Comparison of ENCODE assay signal across 8 mouse cellular contexts in genomic region chr2:70538283-70538682, GRCm38 (mm10). TPM values are rescaled to one million over a fixed set of nuclear protein-coding genes. Genes with fewer than 3 reads are reported as not detected.
DNase-seq lines count a peak whose midpoint lies in the region; ATAC-seq and TF ChIP-seq lines count a peak whose summit lies in the region.
"Not testable (repeated sequence)": the region's sequence is repeated elsewhere in the genome, so short reads cannot be mapped to it uniquely, and the experiment has no call there.

No protein-coding gene starts in this region.

- not testable (repeated sequence) for H3K4me3 ChIP-seq in heart, embryonic 10.5 days; liver, adult 2 months (ENCODE audit: insufficient read depth, low read depth, low read length); midbrain, embryonic 14.5 days (replicated peaks; ENCODE audit: low read depth, low read length); testis, adult 2 months (ENCODE audit: control insufficient read depth, low read depth, low read length)

- not testable (repeated sequence) for H3K4me2 ChIP-seq in midbrain, embryonic 14.5 days (ENCODE audit: low read length)

- not testable (repeated sequence) for TF ChIP-seq POLR2A in liver, adult 2 months (IDR thresholded peaks at IDR 0.05; ENCODE audit: extremely low read depth, insufficient read depth, low read length); testis, adult 2 months (IDR thresholded peaks at IDR 0.05; ENCODE audit: control insufficient read depth, low read depth, low read length)

- not testable (repeated sequence) for ATAC-seq in midbrain, embryonic 14.5 days (ENCODE audit: low FRiP score, low TSS enrichment)

- H3K9ac ChIP-seq in liver, adult 2 months (ENCODE audit: low read depth, low read length); midbrain, embryonic 14.5 days (replicated peaks; ENCODE audit: low read length): not testable (repeated sequence)

- WGBS in heart, embryonic 10.5 days = 40% methylated on average over 7 of the region's 7 CpGs
- 32% methylated on average over 7 of the region's 7 CpGs for WGBS in liver, adult 2 months
- 42% methylated on average over 7 of the region's 7 CpGs for WGBS in midbrain, embryonic 14.5 days

- H3K9me3 ChIP-seq in heart, embryonic 10.5 days; midbrain, embryonic 14.5 days (ENCODE audit: control insufficient read depth, low read length): not testable (repeated sequence)

- not testable (repeated sequence) for H3K79me2 ChIP-seq in liver, adult 2 months (ENCODE audit: control insufficient read depth, insufficient read depth, low read length)

- TF ChIP-seq CTCF in liver, adult 2 months (IDR thresholded peaks at IDR 0.05; ENCODE audit: low read depth, low read length) = peak; percentile 72
- peak; percentile 53; the same call in 1 of the 2 replicates for TF ChIP-seq CTCF in testis, adult 2 months (IDR thresholded peaks at IDR 0.05; ENCODE audit: control insufficient read depth, insufficient read depth, insufficient replicate concordance, low read depth, low read length)

- not testable (repeated sequence) for H3K4me1 ChIP-seq in heart, embryonic 10.5 days; liver, adult 2 months (ENCODE audit: control insufficient read depth, insufficient read depth, low read length); midbrain, embryonic 14.5 days (ENCODE audit: control insufficient read depth, insufficient read depth, low read length); testis, adult 2 months (ENCODE audit: control insufficient read depth, insufficient read depth, low read length)

- H3K36me3 ChIP-seq in heart, embryonic 10.5 days; liver, adult 2 months (ENCODE audit: control insufficient read depth, insufficient read depth, low read length); midbrain, embryonic 14.5 days (ENCODE audit: control insufficient read depth, insufficient read depth, low read length); testis, adult 2 months (ENCODE audit: control insufficient read depth, insufficient read depth, low read length): not testable (repeated sequence)

- H3K27ac ChIP-seq in heart, embryonic 10.5 days; liver, adult 2 months (replicated peaks; ENCODE audit: insufficient read depth, low read depth, low read length); midbrain, embryonic 14.5 days (replicated peaks; ENCODE audit: low read depth, low read length); testis, adult 2 months (ENCODE audit: control insufficient read depth, insufficient read depth, low read depth, low read length): not testable (repeated sequence)

- H3K27me3 ChIP-seq in heart, embryonic 10.5 days (ENCODE audit: insufficient read depth, poor library complexity, severe bottlenecking); liver, adult 2 months (ENCODE audit: control insufficient read depth, insufficient read depth, low read length); midbrain, embryonic 14.5 days (ENCODE audit: control insufficient read depth, insufficient read depth, low read length); testis, adult 2 months (ENCODE audit: control insufficient read depth, insufficient read depth, low read length): not testable (repeated sequence)

- peak; percentile 77 to 78 for DNase-seq in B cell, adult 2 months
- DNase-seq in adrenal gland, adult (ENCODE audit: inconsistent age in 2 of 2, low spot score in 1 of 2) = peak; percentile 34 to 77
- peak; percentile 26 to 32 for DNase-seq in cerebellum, postnatal 36 days
- DNase-seq in heart, embryonic 10.5 days (ENCODE audit: low spot score) = peak; percentile 71
- DNase-seq in kidney, postnatal 10 days = peak; percentile 76
- DNase-seq in liver, adult 2 months (ENCODE audit: extremely low read depth, low read depth, low spot score) = peak; percentile 25
- DNase-seq in midbrain, embryonic 14.5 days = peak; percentile 64

RNA-seq across cellular contexts. Expression of gene Gad1, which starts 14.6 kb away (rescaled TPM):
- polyA plus RNA-seq in heart, embryonic 10.5 days (2016; fragmentation: Nextera tagmentation; extraction: Ambion mirVana) = 0.15 TPM in 1 of 2 replicates, not detected in the other
- 0.20 TPM in 1 of 2 replicates, not detected in the other for total RNA-seq in liver, adult 2 months (2014; rRNA removed)
- polyA plus RNA-seq in liver, adult 2 months (2012; rRNA removed) = not detected in 2 replicates
- polyA plus RNA-seq in midbrain, embryonic 14.5 days (2014; fragmentation: Nextera tagmentation; extraction: Ambion mirVana) = 111 and 113 TPM in 2 replicates
- polyA plus RNA-seq in testis, adult 2 months (2012; rRNA removed) = 0.69 and 1.5 TPM in 2 replicates

RNA-seq across cellular contexts. Expression of gene Erich2, which starts 29.7 kb away (rescaled TPM):
- polyA plus RNA-seq in heart, embryonic 10.5 days (2016; fragmentation: Nextera tagmentation; extraction: Ambion mirVana) = 0.41 and 0.57 TPM in 2 replicates
- total RNA-seq in liver, adult 2 months (2014; rRNA removed) = not detected in 2 replicates
- polyA plus RNA-seq in liver, adult 2 months (2012; rRNA removed) = not detected in 2 replicates
- 1.00 and 2.3 TPM in 2 replicates for polyA plus RNA-seq in midbrain, embryonic 14.5 days (2014; fragmentation: Nextera tagmentation; extraction: Ambion mirVana)
- polyA plus RNA-seq in testis, adult 2 months (2012; rRNA removed) = 163 and 193 TPM in 2 replicates

Comparison
In these comparisons a context has a peak if more than half of its experiments do, and no peak if none do; other contexts are left out.
1. DNase-seq: peak in every context shown above with its lines; median percentile 78 in B cell, adult 2 months; 76 in kidney, postnatal 10 days; 71 in heart, embryonic 10.5 days; 64 in midbrain, embryonic 14.5 days; 56 in adrenal gland, adult; 29 in cerebellum, postnatal 36 days; 25 in liver, adult 2 months.
2. RNA of gene Gad1, which starts 14.6 kb away (polyA plus RNA-seq): 111 to 113 TPM in midbrain, embryonic 14.5 days; 0.69 to 1.5 TPM in testis, adult 2 months, 0.15 TPM in heart, embryonic 10.5 days and not detected in liver, adult 2 months; every median in the first group is over 10 times any median in the second.
3. RNA of gene Erich2, which starts 29.7 kb away (polyA plus RNA-seq): 163 to 193 TPM in testis, adult 2 months; 1.00 to 2.3 TPM in midbrain, embryonic 14.5 days, 0.41 to 0.57 TPM in heart, embryonic 10.5 days and not detected in liver, adult 2 months; every median in the first group is over 10 times any median in the second.